Mouse (Mus musculus): Measurements from ENCODE around the gene Zfyve21.

Zfyve21 gene

GRCm38 (mm10) chr12:111813766-111814617, at the start of gene Zfyve21, which contains the start of gene Xrcc3:
Zfyve21 (plus strand) TSS chr12:111814170.
Xrcc3 (minus strand) TSS chr12:111813873.
- ATAC-seq (ENCODE audit: insufficient number of reproducible peaks, low FRiP score, low TSS enrichment), result peak; percentile 97

- 0 out of 2 replicates have a peak, but pooled peaks have one; percentile 41 for ATAC-seq (ENCODE audit: insufficient number of reproducible peaks, low FRiP score, low TSS enrichment)
Measured at GRCm38 (mm10) chr12:111766313-111767236, 47.4 kb upstream of the Zfyve21 start.

- no peak for ATAC-seq (ENCODE audit: insufficient number of reproducible peaks, low FRiP score, low TSS enrichment)
Measured at GRCm38 (mm10) chr12:111768322-111768928, 45.5 kb upstream of the Zfyve21 start.

- no peak for ATAC-seq (ENCODE audit: insufficient number of reproducible peaks, low FRiP score, low TSS enrichment)
Measured at GRCm38 (mm10) chr12:111769306-111769705, 44.7 kb upstream of the Zfyve21 start.

GRCm38 (mm10) chr12:111769816-111770577, 44.0 kb upstream of the Zfyve21 start:
- no peak for ATAC-seq (ENCODE audit: insufficient number of reproducible peaks, low FRiP score, low TSS enrichment)

GRCm38 (mm10) chr12:111770651-111771050, 43.3 kb upstream of the Zfyve21 start:
- no peak for ATAC-seq (ENCODE audit: insufficient number of reproducible peaks, low FRiP score, low TSS enrichment)

GRCm38 (mm10) chr12:111774156-111774555, 39.8 kb upstream of the Zfyve21 start:
- no peak for ATAC-seq (ENCODE audit: insufficient number of reproducible peaks, low FRiP score, low TSS enrichment)

GRCm38 (mm10) chr12:111774845-111775244, 39.1 kb upstream of the Zfyve21 start:
- ATAC-seq (ENCODE audit: insufficient number of reproducible peaks, low FRiP score, low TSS enrichment), result no peak

GRCm38 (mm10) chr12:111777919-111778318, 36.1 kb upstream of the Zfyve21 start:
- no peak for ATAC-seq (ENCODE audit: insufficient number of reproducible peaks, low FRiP score, low TSS enrichment)

- no peak for ATAC-seq (ENCODE audit: insufficient number of reproducible peaks, low FRiP score, low TSS enrichment)
Measured at GRCm38 (mm10) chr12:111779544-111779943, 34.4 kb upstream of the Zfyve21 start.

- ATAC-seq (ENCODE audit: insufficient number of reproducible peaks, low FRiP score, low TSS enrichment), result no peak
Measured at GRCm38 (mm10) chr12:111785174-111785573, 28.8 kb upstream of the Zfyve21 start.

- ATAC-seq (ENCODE audit: insufficient number of reproducible peaks, low FRiP score, low TSS enrichment), result no peak
Measured at GRCm38 (mm10) chr12:111787015-111787414, 27.0 kb upstream of the Zfyve21 start.

GRCm38 (mm10) chr12:111790090-111790489, 23.9 kb upstream of the Zfyve21 start:
- ATAC-seq (ENCODE audit: insufficient number of reproducible peaks, low FRiP score, low TSS enrichment), result no peak

GRCm38 (mm10) chr12:111790631-111791030, 23.3 kb upstream of the Zfyve21 start:
- ATAC-seq (ENCODE audit: insufficient number of reproducible peaks, low FRiP score, low TSS enrichment), result no peak

GRCm38 (mm10) chr12:111791474-111792104, 22.4 kb upstream of the Zfyve21 start:
- ATAC-seq (ENCODE audit: insufficient number of reproducible peaks, low FRiP score, low TSS enrichment), result no peak

GRCm38 (mm10) chr12:111794102-111794501, 19.9 kb upstream of the Zfyve21 start:
- ATAC-seq (ENCODE audit: insufficient number of reproducible peaks, low FRiP score, low TSS enrichment), result peak; percentile 53; the same call in 1 of the 2 replicates

- ATAC-seq (ENCODE audit: insufficient number of reproducible peaks, low FRiP score, low TSS enrichment), result no peak
Measured at GRCm38 (mm10) chr12:111794526-111795179, 19.3 kb upstream of the Zfyve21 start.

GRCm38 (mm10) chr12:111795180-111795895, 18.6 kb upstream of the Zfyve21 start:
- ATAC-seq (ENCODE audit: insufficient number of reproducible peaks, low FRiP score, low TSS enrichment), result no peak
